10 mouse cellular contexts compared by ENCODE assay signal in the genomic region with DNA sequence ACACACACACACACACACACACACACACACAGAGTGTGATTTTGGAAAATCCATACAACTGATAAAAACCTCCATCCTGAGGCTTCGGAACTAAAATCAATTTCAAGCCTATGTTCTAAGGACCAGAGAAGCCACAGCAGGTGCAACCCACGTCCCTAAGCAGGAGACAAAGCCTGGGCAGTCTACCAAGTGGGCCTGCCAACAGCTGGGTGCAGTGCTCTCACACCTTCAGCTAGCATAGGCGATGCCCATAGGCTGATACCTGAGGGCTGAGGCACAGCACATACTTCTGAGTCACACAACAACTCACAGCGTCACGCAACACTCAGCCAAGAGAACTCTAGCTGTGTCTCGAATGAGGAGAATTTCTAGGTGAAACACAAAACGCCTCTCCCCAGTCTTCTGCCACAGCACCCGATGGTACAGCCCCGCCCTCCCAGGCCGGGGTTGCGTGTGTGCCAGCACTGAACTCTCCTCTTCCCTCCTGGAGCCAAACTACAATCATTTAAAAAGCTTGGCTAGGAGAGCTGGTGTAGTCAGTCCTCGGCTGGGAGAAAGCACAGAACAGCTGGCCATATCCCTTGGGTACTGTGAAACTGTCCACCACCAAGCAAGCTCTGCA. TPM values are rescaled to one million over a fixed set of nuclear protein-coding genes. Genes with fewer than 3 reads are reported as not detected.
DNase-seq lines count a peak whose midpoint lies in the region; ATAC-seq and TF ChIP-seq lines count a peak whose summit lies in the region.
"Had no signal": no experiment of that assay in that cellular context is flagged by ENCODE, and none has a peak within 500 bp of the region (broad histone marks: within the 10 kb centered on the region; RNA-seq: fewer than 3 reads in every experiment).

No protein-coding gene starts in this region.

- no peak for DNase-seq in hindbrain, embryonic 14.5 days (ENCODE audit: low spot score)
- DNase-seq in MN1 (ENCODE audit: low spot score) (peak; percentile 18), liver (no peak)
- peak; percentile 81 to 87 for DNase-seq in cerebellum, adult 2 months
- peak; percentile 36 for DNase-seq in gonadal fat pad, adult 2 months (ENCODE audit: low read depth)
- DNase-seq in adrenal gland, adult (ENCODE audit: inconsistent age in 2 of 2, low spot score in 1 of 2): no peak
- DNase-seq: right cerebral cortex, adult 18-20 months had no signal

- no peak overlapping the region for H3K27ac ChIP-seq in hindbrain, embryonic 15.5 days (replicated peaks)
- no peak overlapping the region for H3K27ac ChIP-seq in hindbrain, embryonic 14.5 days
- peak overlapping the region; percentile 85 for H3K27ac ChIP-seq in cerebellum, adult 2 months (ENCODE audit: insufficient read depth, low read length)
- H3K27ac ChIP-seq: limb, embryonic 12.5 days had no signal

- no peak overlapping the region for H3K4me3 ChIP-seq in hindbrain, embryonic 15.5 days
- no peak overlapping the region for H3K4me3 ChIP-seq in hindbrain, embryonic 14.5 days (replicated peaks; ENCODE audit: low read length)
- no peak overlapping the region for H3K4me3 ChIP-seq in cerebellum, adult 2 months (replicated peaks; ENCODE audit: insufficient read depth, low read depth, low read length)
- H3K4me3 ChIP-seq: erythroblast, embryonic 14.5 days; limb, embryonic 12.5 days had no signal

- no peaks in the 10 kb centered on the region for H3K9me3 ChIP-seq in hindbrain, embryonic 15.5 days
- H3K9me3 ChIP-seq in hindbrain, embryonic 14.5 days (ENCODE audit: control insufficient read depth, low read length): no peaks in the 10 kb centered on the region
- H3K9me3 ChIP-seq: limb, embryonic 12.5 days had no signal

- peaks cover 10% of the 10 kb centered on the region for H3K4me1 ChIP-seq in hindbrain, embryonic 15.5 days (replicated peaks)
- no peaks in the 10 kb centered on the region for H3K4me1 ChIP-seq in hindbrain, embryonic 14.5 days (replicated peaks; ENCODE audit: control insufficient read depth, insufficient read depth, low read length)
- peaks cover 53% of the 10 kb centered on the region for H3K4me1 ChIP-seq in cerebellum, adult 2 months (ENCODE audit: control insufficient read depth, insufficient read depth, low read length)
- H3K4me1 ChIP-seq: limb, embryonic 12.5 days had no signal

- no peak overlapping the region for H3K9ac ChIP-seq in hindbrain, embryonic 15.5 days
- no peak overlapping the region for H3K9ac ChIP-seq in hindbrain, embryonic 14.5 days
- H3K9ac ChIP-seq: limb, embryonic 12.5 days had no signal

- no peaks in the 10 kb centered on the region for H3K27me3 ChIP-seq in hindbrain, embryonic 15.5 days
- H3K27me3 ChIP-seq in hindbrain, embryonic 14.5 days (ENCODE audit: control insufficient read depth, insufficient read depth, low read length): no peaks in the 10 kb centered on the region
- no peaks in the 10 kb centered on the region for H3K27me3 ChIP-seq in cerebellum, adult 2 months (ENCODE audit: control insufficient read depth, insufficient read depth, low read length)
- H3K27me3 ChIP-seq: limb, embryonic 12.5 days had no signal

- H3K36me3 ChIP-seq in hindbrain, embryonic 15.5 days: no peaks in the 10 kb centered on the region
- H3K36me3 ChIP-seq in hindbrain, embryonic 14.5 days (replicated peaks; ENCODE audit: control insufficient read depth, insufficient read depth): peaks cover 14% of the 10 kb centered on the region

- TF ChIP-seq POLR2A in cerebellum, adult 2 months (IDR thresholded peaks at IDR 0.05; ENCODE audit: borderline replicate concordance, insufficient read depth, low read length): peak; percentile 20; the same call in 1 of the 2 replicates

- TF ChIP-seq CTCF in cerebellum, adult 2 months (IDR thresholded peaks at IDR 0.05; ENCODE audit: borderline replicate concordance, insufficient read depth, low read depth, low read length): no peak

- no peak overlapping the region for H3K4me2 ChIP-seq in hindbrain, embryonic 15.5 days
- H3K4me2 ChIP-seq in hindbrain, embryonic 14.5 days (replicated peaks): no peak overlapping the region
- H3K4me2 ChIP-seq: limb, embryonic 12.5 days had no signal

- ATAC-seq in hindbrain, embryonic 15.5 days (ENCODE audit: low FRiP score, low read depth): 0 out of 2 replicates have a peak, but pooled peaks have one; percentile 33
- ATAC-seq in hindbrain, embryonic 14.5 days (ENCODE audit: low FRiP score): no peak

- WGBS in hindbrain, embryonic 15.5 days: 82% methylated on average over 12 of the region's 12 CpGs
- WGBS in hindbrain, embryonic 14.5 days: 79% methylated on average over 12 of the region's 12 CpGs
- 15% methylated on average over 12 of the region's 12 CpGs for WGBS in cerebellum, adult 2 months

RNA-seq across cellular contexts. Expression of a gene that starts 29.6 kb away (rescaled TPM):
- 46.0 and 48.9 TPM in 2 replicates for polyA plus RNA-seq in hindbrain, embryonic 15.5 days (2015; fragmentation: Nextera tagmentation; extraction: Ambion mirVana)
- polyA plus RNA-seq in hindbrain, embryonic 14.5 days (2014; fragmentation: Nextera tagmentation; extraction: Ambion mirVana): 37.1 and 39.9 TPM in 2 replicates
- 307 and 318 TPM in 2 replicates for polyA plus RNA-seq in cerebellum, adult 2 months (2012; rRNA removed)
- polyA plus RNA-seq in gonadal fat pad, adult 2 months (2012; rRNA removed): 17.0 and 34.2 TPM in 2 replicates

Comparison
In these comparisons a context has a peak if more than half of its experiments do, and no peak if none do; other contexts are left out.
1. DNase-seq: peak in MN1 (single experiment), cerebellum, adult 2 months (2 of 2) and gonadal fat pad, adult 2 months (single experiment); none in hindbrain, embryonic 14.5 days (single experiment), liver (single experiment) and adrenal gland, adult (0 of 2).